Mouse (Mus musculus) ovary, postnatal 36 days (tissue): ENCODE results near the gene Il9r.

ENCODE experiments used
- DNase-seq: peaks from one replicate; pipeline ENCODE4 v3.0.0; 2022; ENCODE audit warnings: low spot score, mixed read lengths

Il9r gene

DNA sequence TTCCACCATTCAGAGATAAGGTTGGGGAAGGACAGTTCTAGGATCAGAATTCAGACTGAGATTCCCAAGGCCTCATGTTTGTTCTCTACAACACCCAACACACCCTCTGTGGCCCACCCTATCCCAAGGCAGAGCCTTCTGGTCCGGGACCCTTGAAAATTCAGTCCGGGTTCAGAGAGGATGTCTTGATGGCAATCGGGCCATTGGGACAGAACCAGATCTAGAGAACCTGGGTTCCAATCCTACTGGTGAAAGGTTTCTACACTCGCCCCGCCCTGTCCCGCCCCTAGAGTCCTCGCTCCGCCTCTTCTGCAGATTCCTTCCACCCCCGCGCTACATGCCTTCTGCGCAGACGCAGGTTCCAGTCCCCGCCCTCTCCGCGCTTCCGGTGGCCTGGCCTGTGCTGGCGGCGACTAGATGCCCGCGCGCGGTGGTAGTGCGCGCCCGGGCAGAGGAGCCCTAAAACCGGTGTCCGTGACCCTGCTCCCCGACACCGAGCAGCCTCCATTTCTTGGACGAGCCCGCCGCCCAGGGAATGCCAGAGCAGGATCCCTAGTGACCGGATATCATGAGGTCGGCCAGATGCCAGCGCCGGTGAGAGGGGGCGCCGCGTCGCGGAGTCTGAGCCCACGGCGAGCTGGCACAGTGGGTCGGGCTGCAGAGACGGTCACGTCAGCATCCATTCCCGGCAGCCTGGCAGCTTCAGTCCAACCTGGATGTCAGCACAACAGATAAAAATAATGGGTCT, 26.2 kb upstream of the Il9r start, which contains the start of gene Mpg:
Gene Mpg (plus strand): TSS at position 382 of the 748 bp plus-strand sequence.
- DNase-seq = peak; percentile 89

DNA sequence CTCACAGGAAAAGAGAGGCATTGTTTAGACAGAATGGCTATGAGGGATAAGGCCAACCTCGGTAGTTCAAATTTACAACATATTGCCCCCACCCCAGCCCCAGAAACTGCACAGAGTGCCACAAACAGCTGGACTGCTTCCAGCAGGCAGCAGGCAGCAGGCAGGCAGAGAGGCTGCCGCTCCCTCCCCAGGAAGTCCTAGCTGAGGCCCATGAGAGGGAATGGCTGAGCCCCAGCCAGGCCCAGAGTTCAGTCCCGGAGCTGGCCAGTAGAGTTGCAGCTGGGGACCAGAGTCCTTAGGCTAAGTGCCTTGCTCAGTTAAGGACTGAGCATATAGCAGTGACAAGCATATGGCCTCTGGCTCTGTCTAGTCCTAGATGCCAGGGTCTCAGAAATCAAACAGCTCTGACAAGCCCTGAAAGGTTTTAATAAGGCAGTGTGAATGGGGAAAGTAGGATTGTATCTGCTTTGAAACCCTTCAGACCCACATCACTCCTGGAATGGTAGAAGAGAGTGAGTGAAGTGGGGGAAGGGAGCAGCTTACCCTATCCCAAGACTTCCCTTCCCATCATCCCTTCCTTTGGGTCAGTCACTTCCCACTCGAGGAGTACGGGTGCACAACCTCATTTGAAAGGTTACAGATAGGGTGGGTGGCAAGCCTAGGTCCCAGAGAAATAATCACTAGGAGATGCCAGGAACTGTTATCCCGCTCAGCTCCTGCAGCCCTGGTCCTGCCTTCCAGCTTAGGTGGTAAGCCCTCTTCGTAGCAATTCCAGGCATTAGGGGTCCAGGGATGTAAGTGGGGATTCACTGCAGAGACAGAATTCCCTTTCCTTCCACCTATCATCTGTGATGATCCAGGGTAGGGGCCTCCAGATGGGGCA, 25.4 kb upstream of the Il9r start:
- DNase-seq = no peak

DNA sequence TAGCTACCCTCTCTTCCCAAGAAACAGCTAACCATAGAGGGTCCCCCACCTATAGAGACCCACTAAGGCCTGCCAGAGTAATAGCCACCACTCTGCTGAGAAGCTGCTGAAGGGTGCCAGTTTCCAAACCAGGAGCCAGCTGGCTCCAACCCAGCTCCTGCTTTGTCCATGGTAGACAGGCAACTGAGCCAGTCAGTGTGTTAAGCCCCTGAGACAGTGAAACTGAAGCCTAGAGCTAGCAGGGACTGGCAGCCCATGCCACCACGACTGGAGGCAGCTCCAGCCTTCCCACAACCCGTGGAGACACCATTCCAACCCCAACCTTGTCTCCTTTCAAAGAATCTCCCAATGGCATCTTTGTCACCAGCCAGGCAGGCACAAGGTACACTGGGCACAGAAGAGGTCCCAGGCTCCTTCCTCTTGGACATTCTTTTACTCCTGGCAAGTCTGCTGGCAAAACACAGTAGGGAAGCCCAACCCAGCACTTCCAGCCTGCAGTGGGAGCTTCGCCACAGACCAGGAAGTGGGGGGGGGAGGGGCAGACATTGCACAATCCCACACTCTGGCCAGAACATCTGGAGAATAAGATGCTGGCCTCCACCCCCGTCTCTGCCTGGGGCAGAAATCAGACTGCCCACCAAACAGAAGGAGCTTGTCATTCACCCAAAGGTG, 24.5 kb upstream of the Il9r start:
- peak; percentile 74 for DNase-seq

DNA sequence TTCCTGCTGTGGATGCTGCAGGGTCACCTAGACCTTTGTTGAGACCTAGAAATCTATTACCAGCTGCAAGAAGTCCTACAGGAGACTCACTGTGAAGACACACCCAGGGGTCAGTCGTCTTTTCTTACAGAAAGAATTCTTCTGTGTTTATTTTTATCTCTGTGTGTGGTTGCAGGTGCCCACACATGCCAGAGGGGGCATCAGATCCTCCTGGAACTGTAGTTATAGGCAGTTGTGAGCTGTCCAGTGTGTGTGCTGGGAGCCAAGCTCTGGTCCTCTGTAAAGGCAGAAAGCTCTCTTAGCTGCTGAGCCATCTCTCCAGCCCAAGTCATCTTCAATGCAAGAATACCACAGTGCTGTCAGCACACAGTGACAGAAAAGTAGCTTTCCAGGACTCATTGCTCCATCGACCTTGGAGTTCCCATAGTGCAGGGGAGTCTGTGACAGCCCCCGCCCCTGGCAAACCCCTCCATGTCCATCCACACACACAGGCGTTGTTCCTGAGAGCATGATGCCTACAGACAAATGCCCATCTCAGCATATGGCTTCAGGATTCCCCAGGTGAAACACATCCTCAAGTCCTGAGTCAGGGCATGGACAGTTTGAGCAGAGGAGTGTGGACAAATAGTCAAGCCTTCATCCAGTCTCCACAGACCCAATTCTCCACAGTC, 23.4 kb upstream of the Il9r start:
- DNase-seq = no peak

DNA sequence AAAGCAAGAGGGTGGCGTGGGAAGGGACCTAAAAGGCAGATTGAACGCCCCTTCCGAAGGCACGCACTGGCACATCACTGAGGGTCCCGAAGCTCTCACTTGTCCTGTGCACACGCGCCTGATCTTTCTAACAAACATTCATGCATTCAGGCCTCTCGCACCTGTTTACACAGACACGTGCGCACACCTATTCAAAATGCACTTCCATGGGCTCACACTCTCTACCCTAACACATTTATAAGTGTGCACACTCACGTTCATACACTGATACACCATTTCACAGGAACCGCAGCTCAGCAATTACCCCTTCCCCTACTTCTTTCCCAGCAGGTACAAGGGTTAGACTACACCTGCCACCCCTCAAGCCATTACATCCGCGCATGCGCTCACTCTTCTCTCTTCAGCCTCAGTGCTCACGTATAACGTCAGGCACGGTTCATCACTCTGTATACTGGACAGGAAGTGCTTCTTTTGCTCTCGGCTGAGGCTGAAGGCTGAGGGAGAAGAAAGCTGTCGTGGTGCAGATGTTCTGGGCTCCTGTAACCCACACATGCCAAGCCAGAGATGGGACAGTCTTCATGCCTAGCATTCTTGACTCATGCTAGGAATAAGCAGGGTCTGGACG, 22.6 kb upstream of the Il9r start:
- no peak for DNase-seq

DNA sequence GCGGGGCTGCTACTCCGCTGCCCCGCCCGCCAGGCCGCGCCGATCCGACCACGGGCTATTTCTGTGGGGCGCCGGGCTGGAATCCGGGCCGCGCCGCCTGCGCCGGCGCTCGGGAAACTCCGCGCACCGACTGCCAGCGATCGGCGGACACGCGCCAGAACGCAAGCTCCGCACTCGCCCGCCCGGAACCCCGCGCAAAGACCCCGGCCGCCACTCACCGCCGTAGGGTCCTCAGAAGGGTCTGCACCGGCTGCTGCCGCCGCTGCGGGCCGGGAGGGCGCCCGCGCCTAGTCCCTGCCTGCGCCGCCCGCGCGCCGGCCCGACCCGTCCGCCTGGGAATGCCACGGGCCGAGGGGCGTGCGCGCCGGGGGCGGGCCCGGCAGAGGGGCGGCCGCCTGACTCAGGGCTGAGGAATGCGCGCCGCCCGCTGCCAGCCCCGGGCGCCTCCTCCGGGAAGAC, 21.9 kb upstream of the Il9r start, which contains the start of gene Rhbdf1:
Gene Rhbdf1 (minus strand): TSS at position 350 of the 459 bp plus-strand sequence.
- peak; percentile 75 for DNase-seq

- peak; percentile 59 for DNase-seq
Measured at GRCm38 (mm10) chr11:32221225-32221950, 21.3 kb upstream of the Il9r start.

DNA sequence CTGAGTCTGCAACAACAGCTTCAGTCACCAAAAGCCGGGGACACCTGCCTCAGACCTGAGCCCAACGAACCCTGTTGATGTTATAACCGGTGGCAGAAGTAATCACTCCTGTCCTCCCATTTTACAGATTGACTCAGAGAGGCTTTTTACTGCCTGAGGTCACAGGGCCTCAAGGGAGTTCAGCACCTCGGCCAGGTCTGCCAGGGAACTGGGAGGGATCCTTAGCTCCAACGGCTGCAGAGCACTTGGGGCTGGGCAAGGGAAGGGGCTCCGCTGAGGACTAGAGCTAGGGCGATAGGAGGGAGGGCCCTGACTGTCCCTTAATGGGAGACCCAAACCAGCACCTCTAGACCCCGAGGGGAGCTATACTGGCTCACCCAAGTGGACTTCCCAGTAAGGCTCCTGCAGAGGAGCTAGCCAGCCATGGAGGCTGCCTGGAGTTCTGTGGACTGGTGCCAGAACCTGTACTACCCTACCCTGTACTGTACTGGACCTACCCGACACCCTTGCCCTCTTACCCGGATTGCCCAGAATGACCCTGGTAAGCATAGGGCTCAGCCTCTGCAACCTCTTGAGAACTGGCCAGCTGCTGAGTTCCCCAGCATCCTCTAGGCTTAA, 20.6 kb upstream of the Il9r start:
- DNase-seq = no peak

- no peak for DNase-seq
Measured at GRCm38 (mm10) chr11:32219287-32219686, 19.2 kb upstream of the Il9r start.

DNA sequence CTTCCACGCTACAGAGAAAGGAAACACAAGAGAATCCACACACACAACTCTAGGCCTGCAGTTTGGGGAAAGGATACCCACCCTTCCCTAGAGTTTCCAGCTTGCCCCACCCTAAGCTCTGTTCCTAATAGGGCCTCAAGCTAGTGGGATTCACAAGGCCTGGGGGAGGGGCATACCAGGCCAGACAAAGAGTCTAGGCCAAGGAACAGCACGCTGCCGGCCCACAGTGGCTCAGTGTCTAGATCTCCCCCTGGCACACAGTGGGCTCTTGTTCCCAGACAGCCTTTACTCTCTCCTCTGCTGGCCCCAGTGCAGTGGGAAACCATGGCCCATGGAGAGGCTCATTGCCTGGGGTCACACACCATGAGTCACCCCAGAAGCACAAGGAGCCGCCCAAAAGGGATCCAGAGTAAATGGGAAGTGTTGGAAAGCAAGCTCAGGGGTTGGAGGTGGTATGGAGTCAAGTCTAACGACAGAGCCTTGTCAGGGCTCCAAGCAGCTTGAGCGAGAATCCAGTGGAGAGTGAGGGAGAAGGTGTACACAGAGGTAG, 18.5 kb upstream of the Il9r start:
- no peak for DNase-seq

GRCm38 (mm10) chr11:32216851-32217250, 16.8 kb upstream of the Il9r start:
- peak; percentile 63 for DNase-seq

DNA sequence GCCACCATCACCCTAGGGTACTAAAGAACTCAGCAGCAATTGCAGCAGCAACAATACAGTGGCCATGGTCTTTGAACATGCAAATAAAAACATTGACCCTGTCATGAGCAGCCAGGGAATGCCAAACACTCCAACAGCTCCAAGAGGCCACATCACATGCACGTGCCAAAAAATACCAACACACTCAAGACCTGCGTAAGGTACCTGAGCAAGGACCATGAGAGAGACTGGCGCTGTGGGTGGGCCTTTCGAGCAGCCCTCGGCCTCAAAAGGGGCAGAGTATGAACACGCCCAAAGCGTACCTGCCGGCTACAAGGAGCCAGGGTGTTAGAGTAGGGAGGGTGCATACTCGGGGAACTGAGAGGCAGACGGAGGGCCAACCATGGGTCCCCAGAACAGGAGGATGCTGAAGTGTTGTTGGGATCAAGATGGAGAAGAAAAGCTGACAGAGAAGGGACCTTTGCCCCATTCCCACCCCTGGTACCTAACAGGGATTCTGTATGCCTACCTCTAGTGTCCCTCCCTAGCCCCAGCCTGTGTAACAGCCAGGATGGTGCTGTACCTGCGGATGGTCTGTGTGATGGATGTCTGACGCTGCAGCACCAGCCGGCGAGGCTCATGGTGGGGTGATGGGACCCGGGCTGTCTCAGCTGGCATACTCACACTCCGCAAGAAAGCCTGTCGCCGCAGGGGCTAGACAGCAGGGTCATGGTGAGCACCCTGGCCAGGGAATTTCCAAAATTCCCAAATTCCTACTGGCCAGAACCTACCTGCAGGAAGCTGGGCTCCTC, 15.5 kb upstream of the Il9r start:
- DNase-seq = no peak

GRCm38 (mm10) chr11:32210623-32211022, 10.5 kb upstream of the Il9r start:
- no peak for DNase-seq

- DNase-seq = peak; percentile 93
Measured at GRCm38 (mm10) chr11:32205058-32205873, 5.2 kb upstream of the Il9r start, which contains the start of gene Snrnp25. Snrnp25 (plus strand) TSS chr11:32205415.

- DNase-seq = no peak
Measured at GRCm38 (mm10) chr11:32201922-32202685, 2.0 kb upstream of the Il9r start.

DNA sequence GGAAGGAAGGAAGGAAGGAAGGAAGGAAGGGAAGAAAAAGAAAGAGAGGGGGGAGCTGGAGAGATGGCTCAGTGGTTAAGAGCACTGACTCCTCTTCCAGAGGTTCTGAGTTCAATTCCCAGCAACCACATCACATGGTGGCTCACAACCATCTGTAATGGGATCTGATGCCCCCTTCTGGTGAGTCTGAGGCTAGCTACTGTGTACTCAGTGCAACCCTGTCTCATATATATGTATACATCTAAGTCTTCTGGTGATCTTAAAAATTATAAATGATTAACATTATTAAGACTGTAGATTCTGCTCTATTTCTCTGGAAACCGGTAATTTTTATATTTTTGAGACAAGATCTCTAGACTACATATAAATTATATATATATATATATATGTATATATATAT, 913 bp upstream of the Il9r start:
- DNase-seq = peak; percentile 0

GRCm38 (mm10) chr11:32199230-32199629, 849 bp downstream of the Il9r start:
- peak; percentile 2 for DNase-seq
